Mouse (Mus musculus) mature B cell (primary cell): Measurements from ENCODE around the gene Pih1d3.

Experiments
- in situ Hi-C: fragments of 300-500 bp; cut with MboI; formaldehyde crosslinking; loops from 2 replicates; pipeline ENCODE4 v1.14.3; 2019

Pih1d3 gene

DNA sequence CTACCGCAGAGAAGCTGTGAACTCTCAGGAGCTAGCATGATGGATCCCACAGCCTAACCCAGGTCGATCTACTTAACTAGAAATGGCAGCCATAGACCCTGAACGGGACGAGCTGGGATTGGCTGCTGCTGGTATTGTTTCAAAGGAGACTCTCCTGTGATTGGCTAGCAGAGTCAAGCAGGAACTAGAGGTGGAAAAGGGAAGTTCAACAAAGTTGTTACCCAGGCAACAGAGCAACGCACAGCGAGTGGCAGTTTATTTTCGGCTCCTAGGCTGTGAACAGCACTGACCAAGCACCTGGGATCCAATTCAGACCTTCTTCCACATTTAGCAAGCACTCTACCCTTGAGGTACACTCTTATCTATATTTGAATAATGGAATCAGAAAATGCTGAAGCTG is at the start of gene Pih1d3, which contains the start of gene 4931428L18Rik:
Gene Pih1d3 (plus strand): TSS at position 275 of the 400 bp plus-strand sequence.
Gene 4931428L18Rik (minus strand): TSS at position 121 of the 400 bp plus-strand sequence.
- in situ Hi-C loops = no loop called here

DNA sequence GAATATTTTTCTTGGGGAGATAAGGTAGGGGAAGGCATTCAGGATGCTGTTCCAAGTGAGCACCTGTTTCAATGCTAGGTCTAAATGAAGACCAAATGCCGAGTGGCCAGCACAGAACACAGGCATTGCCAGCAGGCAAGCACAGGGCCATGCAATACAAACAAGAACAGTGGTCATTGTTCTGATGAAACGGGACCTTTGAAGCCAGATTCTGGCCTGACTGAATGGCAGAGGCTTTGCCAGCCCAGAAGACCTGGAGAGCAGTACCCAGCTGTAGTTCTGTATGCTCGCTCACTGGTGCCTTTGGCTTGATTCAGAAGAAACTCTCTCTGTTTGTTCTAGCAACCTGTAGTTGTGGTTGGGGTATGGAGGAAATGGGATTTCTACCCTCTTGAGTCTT is 47.2 kb upstream of the Pih1d3 start:
- in situ Hi-C loops = no loop called here

- in situ Hi-C loops = no loop called here
Measured at GRCm38 (mm10) chr1:31176101-31176500, 46.5 kb upstream of the Pih1d3 start, which contains the start of gene Lgsn. TSS of gene Lgsn (plus strand) at chr1:31176401.

DNA sequence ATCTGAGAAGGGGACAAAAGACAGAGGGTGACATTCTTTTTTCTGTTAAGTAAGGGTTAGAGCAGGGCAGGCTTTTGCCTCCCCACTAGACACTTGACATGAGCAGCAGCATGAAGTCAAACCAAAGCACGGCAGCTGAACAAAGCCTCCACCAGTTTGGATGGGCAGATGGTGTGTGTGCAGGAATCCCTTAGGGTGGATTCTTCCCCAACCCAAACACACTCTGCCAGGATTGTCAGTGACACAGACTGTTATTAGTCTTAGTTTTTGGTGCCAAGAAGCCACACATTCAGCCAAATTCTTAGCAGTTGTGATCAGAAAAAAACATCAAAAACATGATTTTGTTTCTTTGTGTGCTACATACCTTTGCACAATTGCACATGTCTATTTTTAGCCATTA is 44.4 kb upstream of the Pih1d3 start:
- in situ Hi-C loops = no loop called here

- in situ Hi-C loops = no loop called here
Measured at GRCm38 (mm10) chr1:31190237-31190866, 32.3 kb upstream of the Pih1d3 start.

DNA sequence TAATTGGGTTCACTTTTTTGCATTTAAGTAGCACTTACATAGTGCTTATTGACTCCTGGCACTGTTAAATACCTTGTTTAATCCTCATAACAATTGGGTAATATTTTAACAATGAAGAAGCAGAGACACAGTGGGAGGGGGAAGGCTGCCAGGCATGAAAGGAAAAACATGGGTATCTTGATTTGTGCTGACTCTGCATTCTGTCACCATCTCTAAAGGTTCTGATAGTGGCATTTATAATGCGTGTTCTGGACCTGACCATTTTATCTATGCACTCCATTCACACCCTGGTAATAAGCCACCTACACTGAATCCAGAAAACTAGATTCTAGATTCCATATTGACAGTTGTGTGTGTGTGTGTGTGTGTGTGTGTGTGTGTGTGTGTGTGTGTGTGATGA is 27.0 kb upstream of the Pih1d3 start:
- in situ Hi-C loops = no loop called here

DNA sequence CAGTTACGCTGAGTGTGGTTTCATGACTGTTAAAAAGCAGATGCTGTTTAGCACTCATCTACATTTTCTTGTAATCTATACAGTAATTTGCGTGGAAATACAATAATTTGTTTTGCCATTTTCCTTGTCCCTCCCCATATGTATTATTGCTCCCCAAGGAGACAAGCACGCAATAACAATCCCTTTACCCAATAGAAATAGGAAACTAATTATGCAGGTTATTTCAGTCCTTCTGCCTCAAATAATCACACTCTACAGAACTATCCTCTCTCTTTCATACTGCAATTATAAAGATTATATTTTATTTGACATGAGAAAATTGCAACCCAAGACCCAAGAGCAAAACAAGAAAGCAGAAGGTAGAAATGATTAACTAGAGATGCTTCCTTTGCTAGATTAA is 25.7 kb upstream of the Pih1d3 start:
- in situ Hi-C loops = no loop called here

DNA sequence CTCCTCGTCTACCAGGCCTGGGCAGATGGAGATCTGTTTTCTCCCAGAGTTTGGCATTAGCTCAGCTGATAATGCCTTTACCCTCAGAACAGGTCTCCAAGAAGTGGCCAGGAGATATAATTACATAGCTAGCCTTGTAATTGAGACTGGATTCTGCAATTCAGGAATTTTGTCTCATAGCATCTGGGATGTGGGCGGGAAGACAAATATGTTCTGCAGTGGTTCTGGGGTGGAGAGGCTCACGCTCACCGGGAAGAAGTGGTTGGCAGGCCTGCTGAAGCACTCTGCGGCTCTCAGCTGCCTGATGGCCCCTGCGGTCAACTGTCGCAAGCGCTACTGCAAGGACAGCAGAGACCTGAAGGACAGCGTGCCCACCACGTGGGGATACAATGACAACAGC is 18.9 kb upstream of the Pih1d3 start:
- in situ Hi-C loops = no loop called here

DNA sequence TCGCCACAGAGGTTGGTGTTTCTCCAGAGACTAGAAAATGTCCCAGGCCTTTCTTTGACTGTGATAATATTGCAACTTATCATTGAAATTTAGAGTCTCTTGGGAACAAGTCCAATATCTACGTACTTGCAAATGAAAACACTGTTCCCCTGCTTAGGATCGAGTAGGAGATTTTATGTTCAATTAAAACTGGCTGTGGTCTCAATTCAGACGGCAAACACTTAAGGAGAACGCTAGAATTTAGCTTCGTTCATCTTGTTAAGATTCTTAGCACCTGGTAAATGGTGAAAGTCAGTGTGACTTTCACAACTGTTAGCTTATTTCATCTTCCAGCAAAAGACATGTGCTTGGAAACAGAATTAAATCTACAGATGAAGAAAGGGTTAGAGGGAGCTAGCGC is 17.3 kb upstream of the Pih1d3 start:
- in situ Hi-C loops = no loop called here

- in situ Hi-C loops = no loop called here
Measured at GRCm38 (mm10) chr1:31205770-31206169, 16.9 kb upstream of the Pih1d3 start.

GRCm38 (mm10) chr1:31210144-31210543 is 12.5 kb upstream of the Pih1d3 start:
- in situ Hi-C loops = no loop called here

DNA sequence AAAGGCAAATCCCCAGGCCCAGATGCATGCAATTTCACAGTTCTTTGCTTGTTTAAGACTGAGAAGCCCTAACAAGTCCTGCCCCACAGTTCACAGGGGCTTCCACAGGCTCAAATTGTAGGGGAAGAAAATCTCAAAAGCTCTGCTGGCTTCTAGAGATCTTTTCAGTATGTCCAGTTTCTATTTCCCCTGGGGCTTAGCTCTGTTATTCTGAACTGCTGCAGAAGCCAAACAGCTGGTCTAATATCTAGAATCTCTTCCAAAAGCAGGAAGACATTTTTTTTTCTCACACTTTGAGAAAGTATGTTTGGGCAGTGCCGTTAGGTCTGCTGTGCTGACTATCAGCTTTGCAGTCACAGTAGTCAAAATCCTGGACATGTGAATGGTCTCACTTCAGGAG is 7.8 kb upstream of the Pih1d3 start:
- in situ Hi-C loops = no loop called here

DNA sequence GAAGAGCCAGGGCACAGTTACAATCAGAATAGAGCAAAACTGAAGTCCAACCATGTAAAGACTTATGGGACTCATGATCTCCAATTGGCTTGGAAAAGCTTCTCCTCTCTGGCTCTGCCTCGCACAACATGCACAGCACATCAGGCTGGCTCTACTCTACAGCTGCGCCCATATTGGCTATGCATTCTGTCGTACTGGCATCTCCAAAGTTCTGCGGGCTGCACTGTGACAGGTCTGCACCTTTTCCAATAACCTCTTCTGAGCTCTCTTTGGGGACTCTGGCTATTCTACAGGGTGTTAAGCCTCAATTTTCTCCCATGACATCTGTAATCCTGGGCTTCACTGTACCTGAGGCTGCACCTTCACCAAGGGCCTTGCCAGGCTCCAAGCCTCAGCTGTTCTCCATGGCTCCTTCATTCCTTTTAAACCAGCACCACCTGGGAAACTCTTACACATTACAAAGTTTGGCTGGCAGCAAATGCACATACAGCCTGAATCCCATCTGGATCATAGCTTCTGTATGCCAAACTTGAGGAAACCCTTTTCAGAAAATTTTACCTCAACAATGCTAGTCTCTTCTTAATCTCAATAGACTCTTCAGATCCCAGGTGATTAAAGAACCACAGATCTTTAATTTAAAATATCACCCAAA is 1.9 kb upstream of the Pih1d3 start:
- in situ Hi-C loops = no loop called here

DNA sequence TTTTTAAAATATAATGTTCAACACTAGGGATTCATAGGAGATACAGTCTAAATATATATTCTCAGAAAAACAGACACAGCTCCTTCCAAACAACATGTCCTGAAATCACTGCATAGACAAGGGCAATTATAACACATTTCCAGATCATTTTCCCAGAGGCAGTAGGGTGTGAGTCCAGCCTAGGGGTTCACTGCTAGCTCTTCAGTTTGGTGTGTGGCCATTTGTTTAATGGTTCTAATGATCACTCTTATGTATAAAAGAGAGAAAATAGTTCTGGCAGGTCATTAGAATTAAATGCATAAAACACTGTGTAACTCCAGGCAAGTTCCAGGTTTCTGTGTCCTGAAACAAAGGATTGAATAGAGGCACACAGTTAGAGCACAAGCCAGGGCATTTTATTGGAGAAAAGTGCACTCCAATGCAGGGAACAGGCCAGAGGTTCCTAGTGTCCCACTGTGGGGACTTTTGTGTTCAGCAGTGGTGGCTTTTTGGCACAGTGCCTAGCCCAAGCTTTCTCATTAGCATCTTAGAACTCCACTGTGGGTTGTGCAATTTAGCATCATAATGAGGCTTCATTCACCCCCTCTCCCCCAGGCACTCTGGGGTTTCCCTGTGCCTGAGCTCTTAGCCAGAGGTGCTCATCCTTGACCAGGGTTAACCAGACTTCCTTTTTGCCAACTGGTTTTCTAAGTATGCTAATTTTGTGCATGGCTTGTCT is 10.8 kb downstream of the Pih1d3 start:
- in situ Hi-C loops = no loop called here

GRCm38 (mm10) chr1:31260218-31260923 is 37.7 kb downstream of the Pih1d3 start:
- in situ Hi-C loops = no loop called here
